Mouse (Mus musculus) T-helper 17 cell (primary cell): ENCODE data around the gene Sctr.

Experiments
- in situ Hi-C, 2 experiments: fragments of 300-600 bp; cut with MboI, MseI; formaldehyde crosslinking; loops; 1 replicate in 1 of 2; 2 replicates in 1 of 2; pipeline ENCODE4 v1.15.1; 2025; ENCODE audit warnings: high pct_unique_total_duplicates in 2 of 2

The Sctr gene

DNA sequence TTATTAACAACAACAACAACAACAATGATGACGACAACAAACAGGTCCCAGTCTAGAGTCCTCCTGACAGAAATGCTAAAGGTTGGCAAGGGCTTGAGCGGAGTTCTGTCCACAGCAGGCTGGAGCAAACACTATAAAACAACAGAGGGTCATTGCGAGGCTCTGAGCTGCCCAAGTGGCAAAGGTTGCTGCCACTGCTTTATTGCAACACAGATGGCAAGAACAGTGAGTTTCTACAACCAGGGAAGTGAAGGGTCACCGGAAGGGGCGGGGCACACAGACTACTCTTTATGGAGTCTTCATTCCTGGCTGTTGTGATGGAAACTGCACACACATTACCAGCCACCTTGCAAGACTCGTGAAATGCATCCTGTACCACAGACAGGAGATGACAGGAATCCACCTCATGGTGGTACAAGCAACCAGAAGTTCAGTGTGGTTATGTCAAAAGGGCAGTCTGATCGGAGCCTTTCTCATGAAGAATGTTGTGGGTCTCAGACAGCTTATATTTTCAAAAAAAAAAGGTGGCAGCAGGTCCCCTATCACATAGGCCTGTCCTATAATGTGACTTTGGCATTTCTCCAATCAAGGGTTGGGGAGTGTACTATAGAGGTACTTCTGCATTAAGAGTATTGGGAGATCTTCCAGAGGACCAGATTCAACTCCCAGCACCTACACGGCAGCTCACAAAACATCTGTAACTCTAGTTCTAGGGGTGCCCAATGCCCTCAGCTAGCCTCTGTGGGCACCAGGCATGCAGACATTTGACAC lies 93.9 kb downstream of the Sctr start:
- in situ Hi-C loops: loop anchor here in 1 of 2 experiments (5.0 kb wide), 1 partner anchor 52 kb away; no protein-coding TSS in a partner anchor

DNA sequence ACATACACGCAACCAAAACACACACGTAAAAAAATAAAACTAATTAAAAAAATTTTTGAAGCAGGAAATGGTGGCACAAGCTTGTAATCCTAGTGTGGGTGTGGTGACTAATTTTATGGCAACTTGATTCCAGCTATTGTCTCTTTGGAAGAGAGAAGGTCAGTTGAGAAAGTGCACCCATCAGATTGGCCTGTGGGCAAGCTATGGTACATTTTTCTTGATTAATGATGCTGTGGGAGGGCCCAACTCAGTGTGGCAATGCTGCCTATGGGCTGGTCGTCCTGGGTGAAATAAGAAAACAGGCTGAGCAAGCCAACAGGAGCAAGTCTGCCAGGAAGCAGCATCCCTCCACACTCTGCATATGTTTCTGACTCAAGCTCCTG lies 94.5 kb downstream of the Sctr start:
- in situ Hi-C loops: loop anchor here in 1 of 2 experiments (5.0 kb wide), 1 partner anchor 51 kb away; no protein-coding TSS in a partner anchor

DNA sequence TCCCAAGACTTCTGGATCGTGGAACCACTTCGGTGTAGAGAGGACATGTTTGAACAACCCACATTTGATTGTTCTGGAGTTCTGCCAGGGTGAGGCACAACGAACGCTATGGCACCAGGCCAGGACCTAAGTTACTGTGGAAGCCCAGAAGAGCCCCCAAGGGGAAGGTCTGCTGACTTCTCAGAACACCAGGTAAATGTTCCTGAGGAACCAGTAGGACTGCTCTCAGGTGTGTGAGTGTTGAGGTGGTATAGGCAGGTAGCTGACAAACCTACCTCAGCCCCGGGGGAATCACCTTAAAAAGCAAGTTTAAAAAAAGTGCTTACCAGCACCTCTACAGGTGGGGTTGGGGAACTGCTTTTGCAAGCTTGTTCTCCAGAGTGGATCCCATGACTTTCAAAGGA lies 98.9 kb downstream of the Sctr start:
- in situ Hi-C loops: no loop called here

DNA sequence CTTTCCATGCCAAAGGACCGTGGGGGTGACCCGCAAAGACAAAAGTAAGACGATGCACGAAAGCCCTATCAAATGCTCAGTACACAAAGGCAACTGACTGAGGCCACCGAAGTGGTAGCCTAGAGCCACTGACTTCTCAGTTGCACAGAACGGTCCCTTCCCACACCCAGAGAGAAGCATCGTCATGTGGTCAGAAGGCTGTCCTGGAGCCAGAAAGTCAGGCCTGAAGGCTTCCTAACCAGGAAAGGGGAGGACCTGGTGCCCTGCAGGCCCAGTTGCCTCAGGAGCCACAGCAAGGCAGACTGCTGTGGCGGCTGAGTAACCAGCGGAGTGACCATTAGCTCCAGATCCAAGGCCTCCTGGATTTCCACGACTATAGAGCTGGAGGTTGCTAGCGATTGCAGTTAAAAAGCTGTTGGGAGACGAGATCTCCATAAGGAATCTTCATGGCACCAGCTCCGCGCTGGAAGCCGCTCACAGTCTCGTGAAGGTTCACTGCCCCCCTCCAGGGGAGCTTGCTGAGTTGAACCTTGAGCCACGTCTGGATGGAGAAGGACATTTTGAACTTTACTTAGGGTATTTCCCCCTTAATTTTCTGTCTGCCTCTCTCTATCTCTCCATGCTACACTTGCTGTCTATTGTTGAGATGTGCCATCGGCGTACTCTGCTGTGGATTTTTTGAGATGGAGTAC lies 103.2 kb downstream of the Sctr start:
- in situ Hi-C loops: no loop called here

DNA sequence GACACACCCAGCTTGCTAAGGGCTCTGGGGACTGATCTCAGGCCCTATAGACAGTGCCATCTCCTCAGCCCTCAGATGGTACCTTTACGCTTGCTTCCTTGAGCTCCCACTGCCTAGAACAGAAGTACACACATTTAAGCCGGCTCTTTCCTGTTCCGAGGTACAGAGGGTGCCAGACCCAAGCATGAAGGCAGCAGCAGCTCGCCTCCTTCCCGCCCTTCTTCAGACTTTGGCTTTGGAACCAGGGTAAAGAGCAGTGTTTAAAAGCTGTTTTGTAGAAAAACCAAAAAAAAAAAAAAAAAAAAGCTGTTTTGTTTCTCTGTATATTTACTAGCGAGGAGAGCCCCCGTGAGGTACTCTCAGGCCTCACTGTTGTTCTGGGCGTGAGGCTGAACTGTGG lies 105.1 kb downstream of the Sctr start:
- in situ Hi-C loops: no loop called here

DNA sequence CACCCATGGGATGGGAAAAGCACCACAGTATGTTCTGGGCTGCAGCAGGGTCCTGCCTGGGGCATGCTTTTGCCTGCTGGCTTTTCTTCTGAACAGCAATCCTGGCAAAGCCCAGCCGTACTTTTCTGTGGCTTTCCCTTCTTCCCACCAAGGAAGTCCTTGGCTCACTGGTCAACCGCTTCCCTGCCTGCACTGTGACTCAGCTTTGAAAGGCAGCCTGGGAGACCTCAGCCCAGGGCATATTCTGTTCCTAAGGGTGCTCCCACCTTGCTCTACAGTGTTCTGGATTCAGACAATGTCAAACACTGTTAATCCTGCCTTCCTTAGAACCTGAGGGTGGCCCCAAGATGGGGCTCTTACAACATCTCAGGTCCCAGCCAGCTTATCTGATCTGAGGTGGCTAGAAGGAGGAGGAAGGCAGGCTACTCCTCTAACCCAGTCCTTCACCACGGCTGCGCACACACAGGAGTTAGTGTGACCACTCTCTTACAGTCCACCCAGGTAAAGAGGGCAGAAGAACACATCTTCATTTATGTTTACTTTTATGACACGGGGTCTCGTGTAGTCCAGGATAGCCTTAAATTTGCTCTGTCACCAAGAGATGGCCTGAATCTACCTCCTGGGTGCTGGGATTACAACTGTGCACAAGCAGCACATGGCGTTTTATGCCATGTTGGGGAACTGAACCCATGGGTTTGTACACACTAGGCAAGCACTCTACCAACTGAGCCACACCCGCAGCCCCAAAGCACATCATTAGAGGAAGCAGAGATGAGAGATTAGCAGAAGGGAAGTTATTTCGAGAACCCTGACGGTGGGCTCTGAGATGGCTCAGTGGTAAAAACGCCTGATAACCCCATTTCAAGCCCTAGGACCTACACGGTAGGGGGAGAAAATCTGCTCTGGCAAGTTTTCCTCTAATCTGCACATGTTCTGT lies 105.8 kb downstream of the Sctr start:
- in situ Hi-C loops: no loop called here
